Mouse (Mus musculus) heart, postnatal 14 days (tissue): ENCODE measurements at regions not wholly inside any gene's neighbourhood (a gene's known extent, or its start where the extent isn't known, plus 50 kb on each side); places are given as distances from the start of the nearest gene placed in this dataset.

ENCODE experiments used
- DNase-seq, 2 experiments: peaks; one replicate each; pipeline ENCODE4 v3.0.0; 2021 to 2022
- intact Hi-C: fragments of 180-260 bp; cut with DNase I; formaldehyde crosslinking; loops from one replicate; pipeline ENCODE4 v1.15.1; 2025

DNA sequence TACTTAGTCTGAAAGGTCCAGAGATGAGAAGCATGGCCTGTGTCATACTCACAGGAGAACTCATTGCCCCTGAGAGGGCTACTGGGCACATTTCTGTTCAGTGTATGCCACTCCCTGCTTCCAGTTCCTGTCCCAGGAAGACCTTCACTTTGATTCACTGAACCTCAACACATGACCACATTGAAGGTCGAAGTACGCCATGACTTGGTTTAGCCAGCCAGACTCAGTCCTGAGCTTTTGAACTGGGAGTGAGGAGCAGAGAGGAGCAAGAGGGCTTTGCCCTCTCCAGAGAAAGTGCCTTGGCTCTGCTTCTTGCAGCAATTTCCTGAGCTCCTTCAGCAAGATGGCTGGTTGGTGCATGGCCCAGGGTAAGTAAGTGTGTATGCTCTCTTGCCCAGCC, 324.1 kb downstream of the Insc start:
- intact Hi-C loops = no loop called here
- no peak for DNase-seq

- no peak for DNase-seq
- intact Hi-C loops = no loop called here
Measured at GRCm38 (mm10) chr7:115073406-115073805, 329.9 kb downstream of the Insc start.

DNA sequence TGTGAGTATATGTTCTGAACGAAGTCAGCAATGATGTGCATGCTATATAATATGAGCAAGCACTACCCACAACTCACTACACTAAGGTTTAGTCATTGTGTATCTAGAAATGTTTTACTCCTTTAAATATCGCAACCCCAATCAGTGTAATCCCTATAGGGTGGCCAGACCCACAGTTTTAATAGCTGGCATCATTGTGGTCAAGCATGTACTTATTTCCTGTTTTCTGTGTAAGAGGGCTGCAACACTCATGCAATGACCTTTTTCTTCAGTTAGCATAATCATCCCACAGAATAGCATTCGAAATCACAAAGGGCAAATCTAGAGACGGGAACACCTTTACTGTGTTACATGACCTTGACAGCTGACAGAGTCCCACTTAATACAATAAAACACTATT, 333.3 kb downstream of the Insc start:
- intact Hi-C loops = no loop called here

DNA sequence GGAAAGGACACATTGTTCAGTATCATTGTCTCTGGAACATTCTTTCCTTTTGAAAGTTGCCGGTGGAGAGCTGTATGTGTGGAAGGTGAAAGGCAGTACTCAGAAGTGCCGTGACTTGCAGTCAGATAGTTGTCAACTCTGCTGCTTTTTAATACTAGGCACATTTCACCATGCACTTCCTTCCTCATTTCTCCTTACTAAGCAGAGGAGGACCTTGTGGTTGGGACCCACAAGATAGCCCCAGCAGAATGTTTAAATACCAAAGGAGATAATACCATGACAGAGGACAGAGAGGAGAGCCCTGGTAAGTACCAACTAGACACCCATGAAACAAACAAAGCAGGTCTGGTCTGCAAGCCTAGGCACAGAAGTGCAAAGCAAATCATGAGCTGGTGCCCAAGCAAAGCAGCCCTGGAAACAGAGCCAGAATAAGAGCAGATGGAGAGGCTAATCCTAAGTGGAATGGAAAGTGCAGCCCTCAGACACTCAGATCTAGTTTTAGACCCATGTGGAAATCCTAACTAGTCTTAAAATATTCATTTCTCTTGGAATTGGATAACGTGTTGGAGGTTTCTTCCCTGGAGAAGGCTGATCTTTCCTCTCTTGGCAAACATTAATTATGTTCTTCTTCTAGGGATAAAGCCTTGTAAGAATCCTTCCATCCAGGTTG, 341.4 kb downstream of the Insc start:
- intact Hi-C loops = no loop called here
- no peak for DNase-seq

More for the DNA sequence above, 333.3 kb downstream of the Insc start:
- no peak for DNase-seq

- intact Hi-C loops = no loop called here
- no peak for DNase-seq
Measured at GRCm38 (mm10) chr7:115086542-115087448, 343.3 kb downstream of the Insc start.

GRCm38 (mm10) chr7:115092481-115093050, 349.1 kb downstream of the Insc start:
- DNase-seq = no peak
- intact Hi-C loops = no loop called here

DNA sequence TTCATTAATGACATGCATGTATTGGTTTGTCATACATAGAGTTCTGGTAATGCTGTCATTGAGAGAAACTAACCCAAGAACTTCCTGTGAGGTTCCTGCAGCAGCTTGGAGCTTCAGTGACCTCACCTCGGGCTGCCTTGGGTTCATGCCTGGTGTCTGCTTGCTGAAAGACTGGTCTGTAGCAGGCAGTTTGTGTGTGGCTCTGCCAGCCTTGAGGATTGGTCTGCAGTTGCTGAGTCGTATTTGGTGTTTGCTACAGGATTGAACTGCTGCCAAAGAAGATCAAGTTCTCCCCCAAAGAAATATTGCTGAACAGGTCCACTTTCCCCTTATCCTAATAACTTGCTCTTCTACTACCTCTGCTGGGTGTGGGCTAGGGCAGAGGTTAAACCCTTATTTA, 362.5 kb downstream of the Insc start:
- intact Hi-C loops = no loop called here
- no peak for DNase-seq

- DNase-seq = no peak
- intact Hi-C loops = no loop called here
Measured at GRCm38 (mm10) chr7:115112282-115112681, 368.8 kb downstream of the Insc start.

GRCm38 (mm10) chr7:115123283-115123682, 379.8 kb downstream of the Insc start:
- intact Hi-C loops = no loop called here
- no peak for DNase-seq

- intact Hi-C loops = no loop called here
- DNase-seq = no peak
Measured at GRCm38 (mm10) chr7:115129001-115129400, 385.5 kb downstream of the Insc start.

DNA sequence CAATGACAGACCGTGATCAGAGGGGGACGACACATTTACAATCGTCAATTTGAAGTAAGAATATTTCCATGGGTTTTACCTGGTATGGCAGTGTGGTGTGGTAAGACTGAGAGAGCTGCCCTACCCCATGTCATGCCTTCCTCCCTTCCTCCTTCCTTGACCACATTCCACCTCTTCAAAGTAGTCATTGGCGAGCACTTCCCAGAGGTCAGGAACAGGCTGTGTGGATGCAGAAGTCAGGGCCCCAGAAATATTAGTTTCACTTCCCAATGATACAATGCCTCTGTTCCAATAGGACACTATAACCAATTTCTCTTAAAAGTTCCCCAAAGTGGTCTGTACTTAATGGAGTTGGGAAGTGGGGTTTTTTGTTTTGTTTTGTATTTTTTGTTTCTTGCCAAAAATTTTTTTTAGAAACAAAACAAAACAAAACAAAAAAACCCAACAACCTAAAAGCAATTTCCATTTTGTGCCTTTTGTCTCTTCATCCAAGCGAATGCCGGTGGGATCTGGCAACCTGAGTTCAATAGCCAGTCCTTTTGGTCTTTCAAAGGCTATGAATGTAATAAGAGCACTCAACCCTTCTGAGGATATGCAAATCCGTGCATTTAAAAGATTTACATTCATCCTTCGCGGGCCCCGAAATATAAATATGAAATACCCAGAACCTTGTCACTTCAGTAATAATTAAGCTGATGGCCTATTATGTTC, 387.9 kb downstream of the Insc start:
- no peak for DNase-seq
- intact Hi-C loops = no loop called here

DNA sequence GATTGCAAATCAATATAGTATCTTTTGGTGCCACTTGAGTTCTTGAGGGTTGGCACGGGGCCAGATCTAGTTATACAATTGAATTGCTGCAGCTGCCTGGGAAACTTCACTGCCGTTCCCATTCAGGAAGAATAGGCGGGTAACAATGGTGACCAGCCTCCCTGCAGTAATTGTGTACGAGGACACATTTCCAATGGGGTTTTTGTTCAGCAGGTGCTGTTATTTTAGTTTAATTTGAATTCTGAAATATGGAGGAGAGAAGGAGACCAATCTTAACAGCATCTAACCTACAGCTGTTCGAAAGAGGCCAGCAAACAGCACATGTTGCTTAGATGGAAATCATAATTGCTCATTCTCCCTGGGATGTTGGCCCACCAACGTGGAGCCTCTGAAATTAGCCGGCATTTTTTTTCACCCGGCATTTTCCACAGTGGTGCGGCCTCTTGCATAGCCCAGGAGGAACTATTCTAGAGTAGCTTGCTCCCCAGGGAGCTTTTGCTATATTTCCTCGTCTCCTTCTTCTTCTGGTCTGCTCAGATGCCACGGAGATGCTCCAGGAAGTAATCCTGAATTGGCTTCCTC, 388.6 kb downstream of the Insc start:
- intact Hi-C loops = no loop called here
- no peak for DNase-seq

- intact Hi-C loops = no loop called here
- DNase-seq = no peak
Measured at GRCm38 (mm10) chr7:115132595-115132994, 389.1 kb downstream of the Insc start.

- peak; percentile 27 to 45 for DNase-seq
- intact Hi-C loops = no loop called here
Measured at GRCm38 (mm10) chr7:115134926-115135575, 391.6 kb downstream of the Insc start.

DNA sequence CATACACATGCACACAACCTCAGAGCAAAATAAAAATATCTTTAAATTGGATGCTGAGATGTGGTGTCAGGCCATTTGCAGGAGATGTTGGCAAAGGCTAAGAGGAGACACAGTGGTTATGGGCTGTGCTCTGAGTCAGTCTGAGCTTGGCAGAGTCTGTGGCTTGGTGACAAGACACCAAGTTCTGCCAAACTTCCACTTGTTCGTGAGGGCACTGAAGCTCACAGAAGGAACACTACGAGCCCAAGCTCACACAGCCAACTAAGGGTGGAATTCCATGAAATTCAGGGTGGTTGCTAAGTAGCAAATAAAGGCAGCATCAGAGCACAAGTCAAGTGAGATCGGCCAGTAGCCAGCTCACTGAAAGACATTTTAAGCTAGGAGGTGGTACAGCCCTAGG, 396.8 kb downstream of the Insc start:
- peak in 1 of 2 experiments; percentile 9 for DNase-seq
- intact Hi-C loops = no loop called here

GRCm38 (mm10) chr7:115142163-115142562, 398.7 kb downstream of the Insc start:
- no peak for DNase-seq
- intact Hi-C loops = no loop called here

DNA sequence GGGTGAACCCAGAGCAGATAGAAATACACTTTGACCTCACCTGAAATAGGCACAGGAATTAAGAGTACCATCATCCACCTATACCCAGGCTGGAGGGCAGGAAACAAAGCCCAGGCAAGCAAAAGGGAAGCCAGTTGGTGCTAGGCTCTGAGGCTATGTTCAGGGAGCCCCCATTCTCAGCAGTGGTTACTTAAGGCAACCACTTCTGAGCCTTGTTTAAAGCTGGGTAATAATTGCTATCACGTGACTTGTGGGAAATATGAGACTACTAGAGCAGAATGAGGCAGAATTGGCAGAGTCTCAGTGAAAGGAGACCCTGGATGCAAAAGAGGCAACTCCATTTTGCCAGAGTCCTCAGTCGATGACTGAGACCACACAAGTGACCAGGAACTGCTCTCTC, 401.5 kb downstream of the Insc start:
- intact Hi-C loops = no loop called here
- no peak for DNase-seq

DNA sequence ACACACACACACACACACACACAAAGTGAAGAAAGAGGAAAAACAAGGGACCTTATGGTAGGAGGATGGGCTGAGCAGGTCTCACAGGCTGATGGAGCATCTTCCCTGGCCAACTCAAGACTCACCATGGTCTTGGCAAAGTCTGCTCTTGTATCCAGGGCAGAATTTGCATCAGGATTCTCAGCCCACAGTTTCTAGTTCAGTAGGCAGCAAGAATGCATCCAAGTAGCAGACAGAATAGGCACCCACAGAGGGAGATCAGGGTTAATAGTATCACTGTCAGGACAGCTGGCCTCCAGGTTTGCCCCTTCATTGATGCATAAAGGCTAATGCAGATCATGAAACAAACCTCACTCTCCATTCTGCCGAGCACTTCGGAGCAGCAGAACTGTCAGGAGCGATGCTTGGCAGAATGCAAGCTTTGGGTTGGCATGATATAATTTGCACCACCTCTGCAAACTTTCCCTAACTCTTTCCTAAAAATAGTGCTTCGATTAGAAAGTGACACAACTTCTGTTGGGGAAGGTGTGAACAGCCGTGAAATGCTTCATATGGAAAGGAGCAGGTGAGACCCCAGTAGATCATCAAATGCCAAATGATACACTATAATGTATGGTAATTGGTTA, 404.0 kb downstream of the Insc start:
- intact Hi-C loops = no loop called here
- DNase-seq = no peak

- intact Hi-C loops = no loop called here
- DNase-seq = no peak
Measured at GRCm38 (mm10) chr7:115153291-115153690, 409.8 kb downstream of the Insc start.
